Mouse (Mus musculus): ENCODE measurements around the gene Zfp1.

Zfp1 gene

GRCm38 (mm10) chr8:111676237-111676636 lies 33.0 kb downstream of the Zfp1 start:
- DNase-seq (ENCODE audit: low spot score in 2 of 2), result peak in 1 of 2 experiments; percentile 69

GRCm38 (mm10) chr8:111678111-111678510 lies 34.9 kb downstream of the Zfp1 start:
- peak; percentile 53 to 78 for DNase-seq (ENCODE audit: low spot score in 2 of 2)

- DNase-seq (ENCODE audit: low spot score in 2 of 2), result no peak
Measured at GRCm38 (mm10) chr8:111678848-111679247, 35.6 kb downstream of the Zfp1 start.

- DNase-seq (ENCODE audit: low spot score in 2 of 2), result no peak
Measured at GRCm38 (mm10) chr8:111680423-111681028, 37.3 kb downstream of the Zfp1 start.

- DNase-seq (ENCODE audit: low spot score in 2 of 2), result no peak
Measured at GRCm38 (mm10) chr8:111681153-111681552, 38.0 kb downstream of the Zfp1 start.

- DNase-seq (ENCODE audit: low spot score in 2 of 2), result no peak
Measured at GRCm38 (mm10) chr8:111682521-111682920, 39.3 kb downstream of the Zfp1 start.

GRCm38 (mm10) chr8:111686881-111687280 lies 43.7 kb downstream of the Zfp1 start:
- no peak for DNase-seq (ENCODE audit: low spot score in 2 of 2)

- no peak for DNase-seq (ENCODE audit: low spot score in 2 of 2)
Measured at GRCm38 (mm10) chr8:111690960-111691445, 47.8 kb downstream of the Zfp1 start, which contains the start of gene Ctrb1. Gene Ctrb1 (minus strand): TSS chr8:111691010.

GRCm38 (mm10) chr8:111693261-111693741 lies 50.1 kb downstream of the Zfp1 start:
- DNase-seq (ENCODE audit: low spot score in 2 of 2), result no peak

- DNase-seq (ENCODE audit: low spot score in 2 of 2), result no peak
Measured at GRCm38 (mm10) chr8:111695441-111695840, 52.2 kb downstream of the Zfp1 start.

- no peak for DNase-seq (ENCODE audit: low spot score in 2 of 2)
Measured at GRCm38 (mm10) chr8:111697655-111698054, 54.5 kb downstream of the Zfp1 start.

- no peak for DNase-seq (ENCODE audit: low spot score in 2 of 2)
Measured at GRCm38 (mm10) chr8:111699035-111699434, 55.8 kb downstream of the Zfp1 start.

- no peak for DNase-seq (ENCODE audit: low spot score in 2 of 2)
Measured at GRCm38 (mm10) chr8:111700201-111700600, 57.0 kb downstream of the Zfp1 start.

GRCm38 (mm10) chr8:111700740-111701139 lies 57.5 kb downstream of the Zfp1 start:
- no peak for DNase-seq (ENCODE audit: low spot score in 2 of 2)

- DNase-seq (ENCODE audit: low spot score in 2 of 2), result no peak
Measured at GRCm38 (mm10) chr8:111701380-111701779, 58.2 kb downstream of the Zfp1 start.

GRCm38 (mm10) chr8:111704585-111704984 lies 61.4 kb downstream of the Zfp1 start:
- no peak for DNase-seq (ENCODE audit: low spot score in 2 of 2)

GRCm38 (mm10) chr8:111705222-111705621 lies 62.0 kb downstream of the Zfp1 start:
- DNase-seq (ENCODE audit: low spot score in 2 of 2), result no peak

- no peak for DNase-seq (ENCODE audit: low spot score in 2 of 2)
Measured at GRCm38 (mm10) chr8:111705699-111706098, 62.5 kb downstream of the Zfp1 start.

GRCm38 (mm10) chr8:111708265-111708664 lies 65.1 kb downstream of the Zfp1 start:
- no peak for DNase-seq (ENCODE audit: low spot score in 2 of 2)

- DNase-seq (ENCODE audit: low spot score in 2 of 2), result no peak
Measured at GRCm38 (mm10) chr8:111709223-111709622, 66.0 kb downstream of the Zfp1 start.

GRCm38 (mm10) chr8:111710777-111711485 lies 67.7 kb downstream of the Zfp1 start:
- DNase-seq (ENCODE audit: low spot score in 2 of 2), result peak in 1 of 2 experiments; percentile 63

GRCm38 (mm10) chr8:111712135-111712534 lies 68.9 kb downstream of the Zfp1 start:
- no peak for DNase-seq (ENCODE audit: low spot score in 2 of 2)

GRCm38 (mm10) chr8:111712588-111712987 lies 69.4 kb downstream of the Zfp1 start:
- DNase-seq (ENCODE audit: low spot score in 2 of 2), result peak; percentile 53 to 75
